Mouse (Mus musculus) erythroblast, embryonic 14.5 days (primary cell): ENCODE results near the gene Pcnx.

Experiments used
- GATA1 ChIP-seq: IDR thresholded peaks from 2 replicates; pipeline ENCODE4 v1.6.1; 2012; ENCODE audit warnings: low read length, inconsistent platforms, mixed read lengths
- TAL1 ChIP-seq: IDR thresholded peaks from 3 replicates; pipeline ENCODE4 v1.6.1; 2012; ENCODE audit warnings: low read length, inconsistent platforms, mixed read lengths

DNA sequence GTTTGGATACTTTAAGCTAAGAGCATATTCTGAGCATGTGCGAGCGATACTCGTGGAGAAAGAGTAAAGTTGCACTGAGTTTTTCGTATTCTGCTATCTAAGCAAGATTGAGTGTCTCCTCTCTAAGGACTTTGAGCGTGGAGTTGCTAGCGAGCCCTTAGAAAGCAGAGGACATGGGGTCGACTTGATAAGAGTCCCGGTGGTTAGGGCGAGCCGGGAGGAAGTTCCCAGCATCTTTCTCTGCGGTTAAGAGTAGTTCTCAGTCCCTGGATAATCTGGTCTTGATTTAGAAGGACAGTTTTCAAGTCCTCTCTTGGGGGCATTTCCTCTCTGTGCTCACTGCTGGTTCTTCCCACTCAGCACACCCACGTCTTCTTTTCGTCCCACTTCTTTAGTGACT lies 15.3 kb upstream of the Pcnx start:
- TF ChIP-seq GATA1 (no peak), TAL1 (no peak)
